Mouse (Mus musculus) midbrain, postnatal 0 days (tissue): ENCODE measurements around the gene Nptx2. TPM values are rescaled to one million over a fixed set of nuclear protein-coding genes. Genes with fewer than 3 reads are reported as not detected.

Source experiments
- ATAC-seq: fragments of 200-750 bp; cut with Nextera tagmentation; 2 replicates; pipeline ENCODE4 v1.8.0; 2017; ENCODE audit warnings: moderate number of reproducible peaks, mild to moderate bottlenecking, moderate TSS enrichment, moderate library complexity; ENCODE audit not compliant: low FRiP score
- DNase-seq: peaks from one replicate; pipeline ENCODE4 v3.0.0-alpha.2; 2015; ENCODE audit warnings: low spot score
- H3K27ac ChIP-seq: fragments of 300-500 bp; sonication (generic); 2 replicates; pipeline ENCODE4 v1.5.1; 2014; ENCODE audit warnings: low read depth, mild to moderate bottlenecking, low read length, mixed read lengths
- H3K27me3 ChIP-seq: fragments of 300-500 bp; sonication (generic); 2 replicates; pipeline ENCODE4 v1.6.1; 2014; ENCODE audit warnings: low read length, control low read depth, mixed read lengths; ENCODE audit not compliant: insufficient read depth
- H3K36me3 ChIP-seq: fragments of 300-500 bp; sonication (generic); 2 replicates; pipeline ENCODE4 v1.6.1; 2014; ENCODE audit warnings: low read length, control low read depth, mixed read lengths; ENCODE audit not compliant: insufficient read depth
- H3K4me1 ChIP-seq: fragments of 300-500 bp; sonication (generic); 2 replicates; pipeline ENCODE4 v1.6.1; 2014; ENCODE audit warnings: mild to moderate bottlenecking, control low read depth, antibody characterized with exemption, low read length, mixed read lengths; ENCODE audit not compliant: insufficient read depth
- H3K4me2 ChIP-seq: fragments of 300-500 bp; sonication (generic); 2 replicates; pipeline ENCODE4 v1.6.1; 2014; ENCODE audit warnings: low read depth, mild to moderate bottlenecking, low read length, mixed read lengths; ENCODE audit not compliant: poor library complexity, severe bottlenecking
- H3K4me3 ChIP-seq: fragments of 300-500 bp; sonication (generic); 2 replicates; pipeline ENCODE4 v1.5.1; 2014; ENCODE audit warnings: low read depth, mild to moderate bottlenecking, low read length, moderate library complexity
- H3K9ac ChIP-seq: fragments of 300-500 bp; sonication (generic); replicated peaks from 2 replicates; pipeline ENCODE4 v1.6.1; 2014; ENCODE audit warnings: mild to moderate bottlenecking, low read length, moderate library complexity, mixed read lengths; ENCODE audit not compliant: poor library complexity, severe bottlenecking
- H3K9me3 ChIP-seq: fragments of 300-500 bp; sonication (generic); 2 replicates; pipeline ENCODE4 v1.6.1; 2016; ENCODE audit warnings: low read length, control low read depth
- CTCF ChIP-seq: IDR thresholded peaks from 2 replicates; pipeline ENCODE4 v1.5.1; 2016; ENCODE audit warnings: antibody characterized with exemption, mild to moderate bottlenecking
- WGBS: fragments of 180-500 bp; shearing (Covaris S2); extraction: QIAGEN DNeasy Blood & Tissue Kit; methylation state at CpG from one replicate; pipeline ENCODE4 v1.1.7; 2014; 5-methylcytosine and 5-hydroxymethylcytosine counted together
- polyA plus RNA-seq: library from polyadenylated mRNA; unstranded; fragments of >200 nt; fragmentation: Nextera tagmentation; extraction: Ambion mirVana; gene quantifications from 2 replicates; pipeline ENCODE4 v1.2.1, GENCODE M21; 2015
- total RNA-seq: library from RNA; depleted of rRNA; stranded (reverse); fragments of >200 nt; gene quantifications from 2 replicates; pipeline ENCODE4 v1.2.3, GENCODE M21; 2014

Gene Nptx2
- total and polyA plus RNA-seq, 2 experiments from 2014 or later, result 14.0 to 45.0 TPM

DNA sequence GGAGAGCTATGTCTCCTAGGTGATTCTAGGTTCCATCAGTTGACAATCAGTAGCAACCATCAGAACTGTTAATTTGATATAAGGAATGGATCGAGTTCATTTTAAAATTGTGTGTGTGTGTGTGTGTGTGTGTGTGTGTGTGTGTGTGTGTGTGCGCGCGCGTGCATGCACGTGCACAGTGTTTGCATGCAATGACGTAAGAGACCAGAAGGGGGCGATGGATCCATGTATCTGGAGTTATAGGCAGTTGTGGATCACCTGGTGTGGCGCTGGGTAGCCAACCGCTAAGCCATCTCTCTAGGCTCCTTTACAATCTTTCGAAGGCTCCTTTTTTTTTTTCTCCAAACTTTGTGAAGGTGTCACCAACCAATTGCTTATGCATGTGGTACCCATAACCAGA, 16.6 kb upstream of the Nptx2 start:
- Histone ChIP-seq H3K27ac (no peak overlapping the region), H3K27me3 (no peaks in the 10 kb centered on the region), H3K4me2 (no peak overlapping the region), H3K9me3 (no peaks in the 10 kb centered on the region), H3K36me3 (no peaks in the 10 kb centered on the region), H3K4me1 (no peaks in the 10 kb centered on the region), H3K9ac (no peak overlapping the region), H3K4me3 (no peak overlapping the region)
- ATAC-seq (no peak), DNase-seq (no peak)
- 95% methylated on average over 11 of the region's 11 CpGs for WGBS
- TF ChIP-seq CTCF, result peak; percentile 14; the same call in 1 of the 2 replicates

DNA sequence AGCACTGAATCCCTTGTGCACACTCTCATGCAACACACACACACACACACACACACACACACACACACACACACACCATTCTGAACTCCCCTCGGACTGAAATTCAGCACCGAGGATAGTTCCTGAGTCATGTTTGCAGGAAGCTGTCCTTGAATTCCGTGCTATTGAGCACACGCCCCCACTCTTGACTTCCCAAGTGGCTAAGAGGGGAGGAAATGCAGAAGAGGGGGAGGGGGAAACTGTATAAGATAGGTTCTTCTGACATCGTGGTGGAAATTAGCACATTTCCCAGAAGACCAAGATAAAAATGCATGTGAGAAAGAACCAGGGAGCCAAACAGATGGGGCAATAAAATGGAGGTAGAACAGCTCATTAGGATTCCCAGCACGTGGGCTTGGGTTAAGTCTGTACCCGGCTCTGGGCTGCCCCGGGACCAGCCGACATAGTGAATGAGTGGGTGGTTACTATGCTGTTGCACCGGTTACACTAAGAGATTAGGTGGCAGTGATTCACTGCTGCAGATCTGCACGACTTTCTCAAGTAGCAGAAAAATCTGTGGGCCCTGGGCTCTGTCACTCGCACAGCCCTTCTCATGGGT, 2.9 kb upstream of the Nptx2 start:
- Histone ChIP-seq H3K36me3 (no peaks in the 10 kb centered on the region), H3K27me3 (peaks cover 9% of the 10 kb centered on the region), H3K9ac (no peak overlapping the region), H3K4me1 (peaks cover 3% of the 10 kb centered on the region; the same call in 1 of the 2 replicates), H3K9me3 (no peaks in the 10 kb centered on the region), H3K4me3 (no peak overlapping the region), H3K4me2 (0 out of 2 replicates have a peak overlapping the region, but pooled peaks have one; percentile 9), H3K27ac (no peak overlapping the region)
- 11% methylated on average over 12 of the region's 12 CpGs for WGBS
- DNase-seq (no peak), ATAC-seq (no peak)
- TF ChIP-seq CTCF, result no peak

DNA sequence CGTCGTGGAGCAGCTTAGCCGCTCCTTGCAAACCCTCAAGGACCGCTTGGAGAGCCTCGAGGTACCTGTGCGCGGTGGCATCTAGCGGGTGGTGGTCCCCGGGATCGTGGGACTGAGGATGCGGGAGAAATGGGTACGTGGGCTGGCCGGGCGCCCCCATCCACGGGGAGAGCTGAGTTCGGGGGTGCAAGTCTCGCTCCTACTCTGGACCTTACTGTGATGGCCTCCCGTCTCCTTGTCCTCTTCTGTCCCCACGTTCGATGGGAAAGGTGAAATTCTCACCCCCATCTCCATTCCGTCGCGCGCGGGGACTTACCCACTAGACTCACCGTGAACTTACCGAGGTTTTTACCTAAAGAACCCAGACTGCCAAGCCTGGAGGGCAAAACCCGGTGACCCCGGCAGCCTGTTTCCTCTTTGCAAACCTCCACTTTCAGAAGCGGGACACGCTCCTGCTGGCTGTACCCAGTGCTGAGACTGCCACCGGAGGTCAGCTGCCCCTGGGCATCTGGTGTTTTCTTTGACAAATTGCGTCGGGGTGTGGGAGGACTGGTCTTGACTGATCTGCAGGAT, 807 bp downstream of the Nptx2 start:
- H3K9me3 ChIP-seq, result no peaks in the 10 kb centered on the region
- no peak for DNase-seq
- H3K27ac ChIP-seq, result no peak overlapping the region
- peak overlapping the region; percentile 49 for H3K4me2 ChIP-seq
- WGBS, result 2% methylated on average over 33 of the region's 34 CpGs
- TF ChIP-seq CTCF, result no peak
- peaks cover 3% of the 10 kb centered on the region; the same call in 1 of the 2 replicates for H3K4me1 ChIP-seq
- no peak; the same call in 1 of the 2 replicates for ATAC-seq
- peaks cover 14% of the 10 kb centered on the region for H3K27me3 ChIP-seq
- H3K9ac ChIP-seq, result peak overlapping the region; percentile 59
- H3K36me3 ChIP-seq, result no peaks in the 10 kb centered on the region; the same call in 1 of the 2 replicates
- H3K4me3 ChIP-seq, result peak overlapping the region; percentile 45

DNA sequence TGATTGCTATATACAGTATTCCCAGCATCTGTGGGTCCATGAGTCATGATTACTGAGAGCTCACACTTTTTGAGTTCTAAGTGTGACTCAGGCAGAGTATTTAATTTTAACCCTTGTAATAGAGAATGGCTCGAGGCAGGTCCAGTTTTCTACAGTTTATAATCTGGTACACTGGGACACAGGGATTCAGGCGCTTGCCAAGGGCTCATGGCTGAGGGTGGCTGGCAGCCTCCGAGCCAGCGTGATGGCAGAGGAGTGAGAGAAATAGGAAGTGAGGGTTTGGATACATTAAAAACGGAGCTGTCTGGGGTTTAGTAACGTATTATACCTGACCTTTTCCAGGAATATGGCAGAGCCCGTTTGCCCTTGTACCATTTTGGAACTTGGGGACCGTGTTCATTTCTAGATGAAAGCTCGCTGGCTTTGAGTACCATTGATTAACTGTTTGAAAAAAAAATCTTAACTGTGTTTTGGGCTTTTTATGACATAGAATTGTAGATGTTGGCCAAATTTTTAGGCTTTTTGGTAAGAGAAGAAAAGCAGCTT, 1.7 kb downstream of the Nptx2 start:
- ATAC-seq (no peak), DNase-seq (no peak)
- Histone ChIP-seq H3K4me3 (peak overlapping the region; percentile 45), H3K4me1 (peaks cover 3% of the 10 kb centered on the region; the same call in 1 of the 2 replicates), H3K4me2 (peak overlapping the region; percentile 49), H3K27me3 (peaks cover 14% of the 10 kb centered on the region), H3K9ac (no peak overlapping the region), H3K9me3 (no peaks in the 10 kb centered on the region), H3K36me3 (no peaks in the 10 kb centered on the region; the same call in 1 of the 2 replicates), H3K27ac (no peak overlapping the region)
- no peak for TF ChIP-seq CTCF
- whole genome bisulfite sequencing, result 7% methylated on average over 9 of the region's 9 CpGs

DNA sequence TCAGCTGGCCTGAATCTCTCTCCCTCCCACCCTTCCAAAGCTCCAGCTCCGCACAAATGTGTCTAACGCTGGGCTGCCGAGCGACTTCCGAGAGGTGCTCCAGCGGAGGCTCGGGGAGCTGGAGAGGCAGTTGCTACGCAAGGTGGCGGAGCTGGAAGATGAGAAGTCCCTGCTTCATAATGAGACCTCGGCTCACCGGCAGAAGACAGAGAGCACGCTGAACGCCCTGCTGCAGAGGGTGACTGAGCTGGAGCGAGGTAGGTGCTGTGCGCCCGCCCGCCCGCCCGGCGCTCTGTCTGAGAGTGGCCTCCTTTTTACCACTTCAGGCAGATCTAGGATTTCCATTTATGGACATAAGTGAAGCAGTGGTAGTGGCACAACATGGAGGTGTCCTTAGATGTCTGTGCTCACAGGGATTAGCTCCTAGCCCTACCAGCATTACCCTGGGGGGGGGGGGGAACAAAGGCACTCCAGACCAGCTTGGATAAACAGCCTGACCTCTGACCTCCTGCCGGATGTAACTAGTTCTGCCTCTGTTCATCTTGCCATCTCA, 2.5 kb downstream of the Nptx2 start:
- Histone ChIP-seq H3K27me3 (peaks cover 14% of the 10 kb centered on the region), H3K36me3 (no peaks in the 10 kb centered on the region; the same call in 1 of the 2 replicates), H3K4me2 (peak overlapping the region; percentile 49), H3K4me3 (peak overlapping the region; percentile 45), H3K9ac (peak overlapping the region; percentile 37), H3K27ac (no peak overlapping the region), H3K9me3 (no peaks in the 10 kb centered on the region), H3K4me1 (no peaks in the 10 kb centered on the region; the same call in 1 of the 2 replicates)
- DNase-seq, result peak; percentile 55
- WGBS, result 1% methylated on average over 21 of the region's 21 CpGs
- ATAC-seq, result peak; percentile 33; the same call in 1 of the 2 replicates
- TF ChIP-seq CTCF, result no peak

DNA sequence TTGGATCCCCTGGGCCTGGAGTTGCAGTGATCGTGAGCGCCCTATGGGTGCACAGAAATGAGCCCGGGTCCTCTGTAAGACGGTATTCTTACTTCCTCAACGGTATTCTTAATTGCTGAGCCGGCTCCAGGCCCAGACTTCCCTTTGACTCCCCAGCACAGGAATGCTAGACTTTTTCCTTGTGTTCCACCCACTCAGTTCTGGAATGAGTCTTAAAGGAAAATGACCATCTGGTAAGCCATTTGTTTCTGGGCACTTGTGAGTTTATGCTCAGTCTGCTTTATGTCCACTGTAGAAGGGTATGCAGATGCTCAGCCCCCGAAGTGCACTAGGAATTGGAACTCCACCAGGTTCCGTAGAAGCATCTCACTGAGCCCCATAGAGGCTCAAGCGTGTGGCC, 4.3 kb downstream of the Nptx2 start:
- TF ChIP-seq CTCF, result no peak
- no peak for ATAC-seq
- Histone ChIP-seq H3K9me3 (no peaks in the 10 kb centered on the region), H3K4me3 (no peak overlapping the region), H3K4me2 (no peak overlapping the region), H3K27ac (no peak overlapping the region), H3K9ac (no peak overlapping the region), H3K36me3 (no peaks in the 10 kb centered on the region; the same call in 1 of the 2 replicates), H3K27me3 (peaks cover 14% of the 10 kb centered on the region), H3K4me1 (no peaks in the 10 kb centered on the region)
- DNase-seq, result no peak
- WGBS, result 89% methylated on average over 9 of the region's 9 CpGs
